Mouse (Mus musculus): ENCODE measurements around the gene Tuba4a. TPM values are rescaled to one million over a fixed set of nuclear protein-coding genes. Genes with fewer than 3 reads are reported as not detected.
"Not testable (repeated sequence)": the region's sequence is repeated elsewhere in the genome, so short reads cannot be mapped to it uniquely, and the experiment has no call there.

The Tuba4a gene
- polyA plus RNA-seq, 1 experiment from 2014 or later, result 21.3 TPM

GRCm38 (mm10) chr1:75234606-75235005 is 14.9 kb upstream of the Tuba4a start:
- Histone ChIP-seq H3K9me3 (ENCODE audit: low read depth, low read length) (no peaks in the 10 kb centered on the region), H3K36me3 (ENCODE audit: insufficient read depth) (no peaks in the 10 kb centered on the region), H3K4me2 (no peak overlapping the region), H3K27me3 (ENCODE audit: insufficient read depth, low read length) (no peaks in the 10 kb centered on the region), H3K4me3 (ENCODE audit: low read depth, low read length) (no peak overlapping the region), H3K27ac (ENCODE audit: low read depth) (no peak overlapping the region), H3K4me1 (ENCODE audit: insufficient read depth) (peaks cover 4% of the 10 kb centered on the region; the same call in 1 of the 2 replicates), H3K9ac (no peak overlapping the region)
- ATAC-seq (ENCODE audit: insufficient read depth) (peak; percentile 28; the same call in 1 of the 2 replicates), DNase-seq (peak; percentile 75)
- WGBS, result 2% methylated on average over 8 of the region's 8 CpGs
- TF ChIP-seq CTCF (IDR thresholded peaks at IDR 0.05; ENCODE audit: low read depth), result peak; percentile 71

DNA sequence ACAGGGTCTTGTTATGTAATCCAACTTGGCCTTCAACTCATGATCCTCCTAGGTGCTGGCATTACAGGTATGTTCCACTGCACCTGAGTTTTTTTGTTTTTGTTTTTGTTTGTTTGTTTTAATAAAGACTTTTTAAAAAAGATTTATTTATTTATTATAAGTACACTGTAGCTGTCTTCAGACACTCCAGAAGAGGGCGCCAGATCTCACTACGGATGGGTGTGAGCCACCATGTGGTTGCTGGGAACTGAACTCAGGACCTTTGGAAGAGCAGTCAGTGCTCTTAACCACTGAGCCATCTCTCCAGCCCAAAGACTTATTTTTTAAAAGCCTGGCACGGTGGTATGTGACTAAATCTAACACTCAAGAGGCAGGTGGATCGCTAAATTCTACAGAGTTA is 12.8 kb upstream of the Tuba4a start:
- H3K27ac ChIP-seq (ENCODE audit: low read depth); H3K4me1 ChIP-seq (ENCODE audit: insufficient read depth); H3K27me3 ChIP-seq (ENCODE audit: insufficient read depth, low read length); H3K9me3 ChIP-seq (ENCODE audit: low read depth, low read length); DNase-seq; H3K9ac ChIP-seq; H3K36me3 ChIP-seq (ENCODE audit: insufficient read depth); ATAC-seq (ENCODE audit: insufficient read depth); H3K4me2 ChIP-seq; H3K4me3 ChIP-seq (ENCODE audit: low read depth, low read length): not testable (repeated sequence)
- 65% methylated on average over 4 of the region's 4 CpGs for WGBS

GRCm38 (mm10) chr1:75231664-75232152 is 12.0 kb upstream of the Tuba4a start, which contains the start of gene A630095N17Rik:
TSS of gene A630095N17Rik (minus strand) at chr1:75232102.
- Histone ChIP-seq H3K9ac (no peak within 1 kb of the TSS), H3K4me1 (ENCODE audit: insufficient read depth) (no peaks in the 10 kb centered on the region), H3K27ac (ENCODE audit: low read depth) (no peak within 1 kb of the TSS), H3K27me3 (ENCODE audit: insufficient read depth, low read length) (no peaks in the 10 kb centered on the region), H3K4me2 (no peak within 1 kb of the TSS), H3K9me3 (ENCODE audit: low read depth, low read length) (no peaks in the 10 kb centered on the region), H3K4me3 (ENCODE audit: low read depth, low read length) (no peak within 1 kb of the TSS), H3K36me3 (ENCODE audit: insufficient read depth) (no peaks in the 10 kb centered on the region)
- no peak for TF ChIP-seq CTCF (IDR thresholded peaks at IDR 0.05; ENCODE audit: low read depth)
- ATAC-seq (ENCODE audit: insufficient read depth), result no peak
- no peak for DNase-seq
- WGBS, result 71% methylated on average over 5 of the region's 5 CpGs

- Histone ChIP-seq H3K27ac (ENCODE audit: low read depth) (no peak overlapping the region), H3K4me1 (ENCODE audit: insufficient read depth) (no peaks in the 10 kb centered on the region), H3K9ac (no peak overlapping the region), H3K4me3 (ENCODE audit: low read depth, low read length) (no peak overlapping the region), H3K4me2 (no peak overlapping the region), H3K27me3 (ENCODE audit: insufficient read depth, low read length) (no peaks in the 10 kb centered on the region), H3K9me3 (ENCODE audit: low read depth, low read length) (no peaks in the 10 kb centered on the region), H3K36me3 (ENCODE audit: insufficient read depth) (no peaks in the 10 kb centered on the region)
- ATAC-seq (ENCODE audit: insufficient read depth) (no peak), DNase-seq (no peak)
- 66% methylated on average over 4 of the region's 4 CpGs for WGBS
- TF ChIP-seq CTCF (IDR thresholded peaks at IDR 0.05; ENCODE audit: low read depth), result no peak
Measured at GRCm38 (mm10) chr1:75231224-75231623, 11.6 kb upstream of the Tuba4a start.

DNA sequence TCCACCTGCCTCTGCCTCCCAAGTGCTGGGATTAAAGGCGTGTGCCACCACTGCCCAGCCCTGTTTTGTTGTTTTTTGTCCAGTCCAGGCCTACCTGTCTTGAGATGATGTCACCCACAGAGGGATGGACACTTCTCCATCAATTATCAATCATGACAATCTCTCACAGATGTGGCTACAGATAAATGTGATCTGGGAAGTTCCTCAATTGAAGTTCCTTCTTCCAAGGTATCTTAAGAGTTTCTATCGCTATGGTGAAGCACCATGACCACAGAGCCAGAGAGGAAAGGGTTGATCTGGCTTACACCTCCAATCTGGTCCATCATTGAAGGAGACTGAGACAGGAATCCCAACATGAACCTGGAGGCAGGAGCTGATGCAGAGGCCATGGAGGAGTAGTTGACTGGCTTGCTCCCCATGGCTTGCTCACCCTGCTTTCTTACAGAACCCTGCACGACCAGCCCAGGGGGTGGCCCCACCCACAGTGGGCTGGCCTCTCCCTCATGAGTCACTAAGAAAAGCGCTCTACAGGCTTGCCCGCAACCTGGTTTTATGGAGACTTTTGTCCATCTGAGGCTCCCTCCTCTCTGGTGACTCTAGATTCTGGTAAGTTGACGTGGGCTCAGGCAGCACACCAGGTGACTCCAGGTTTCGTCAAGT is 10.8 kb upstream of the Tuba4a start:
- Histone ChIP-seq H3K4me2 (no peak overlapping the region), H3K27ac (ENCODE audit: low read depth) (no peak overlapping the region), H3K9ac (no peak overlapping the region), H3K4me1 (ENCODE audit: insufficient read depth) (no peaks in the 10 kb centered on the region), H3K9me3 (ENCODE audit: low read depth, low read length) (no peaks in the 10 kb centered on the region), H3K27me3 (ENCODE audit: insufficient read depth, low read length) (no peaks in the 10 kb centered on the region), H3K36me3 (ENCODE audit: insufficient read depth) (no peaks in the 10 kb centered on the region), H3K4me3 (ENCODE audit: low read depth, low read length) (no peak overlapping the region)
- ATAC-seq (ENCODE audit: insufficient read depth) (no peak), DNase-seq (no peak)
- no peak for TF ChIP-seq CTCF (IDR thresholded peaks at IDR 0.05; ENCODE audit: low read depth)
- WGBS, result 67% methylated on average over 7 of the region's 7 CpGs

GRCm38 (mm10) chr1:75229158-75229557 is 9.5 kb upstream of the Tuba4a start:
- WGBS, result 58% methylated on average over 4 of the region's 4 CpGs
- no peak for TF ChIP-seq CTCF (IDR thresholded peaks at IDR 0.05; ENCODE audit: low read depth)
- no peaks in the 10 kb centered on the region for H3K36me3 ChIP-seq (ENCODE audit: insufficient read depth)
- no peak overlapping the region for H3K4me3 ChIP-seq (ENCODE audit: low read depth, low read length)
- no peak for ATAC-seq (ENCODE audit: insufficient read depth)
- no peak overlapping the region for H3K4me2 ChIP-seq
- no peak overlapping the region for H3K9ac ChIP-seq
- no peaks in the 10 kb centered on the region for H3K27me3 ChIP-seq (ENCODE audit: insufficient read depth, low read length)
- H3K4me1 ChIP-seq (ENCODE audit: insufficient read depth), result no peaks in the 10 kb centered on the region
- no peak overlapping the region for H3K27ac ChIP-seq (ENCODE audit: low read depth)
- H3K9me3 ChIP-seq (ENCODE audit: low read depth, low read length), result no peaks in the 10 kb centered on the region
- DNase-seq, result no peak

DNA sequence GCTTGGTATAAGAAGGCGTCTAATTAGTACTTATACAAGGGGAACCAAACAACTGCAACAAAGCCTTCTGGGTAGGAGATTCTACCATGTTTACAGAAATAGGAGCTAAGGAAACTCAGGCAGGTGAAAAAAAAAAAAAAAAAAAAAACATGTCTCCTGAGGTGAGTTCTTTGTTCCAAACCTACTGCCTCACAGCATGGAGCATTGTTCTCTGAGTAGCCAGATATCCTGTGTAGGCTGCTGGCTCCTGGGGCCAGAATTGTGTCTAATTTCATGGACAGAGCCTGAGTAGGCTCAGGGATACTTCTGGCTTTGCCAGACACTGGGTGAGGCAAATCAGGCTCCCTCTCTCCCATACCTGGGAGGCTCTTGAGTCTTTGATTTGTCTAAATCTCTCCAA is 8.0 kb upstream of the Tuba4a start:
- ATAC-seq (ENCODE audit: insufficient read depth), result no peak
- Histone ChIP-seq H3K9ac (no peak overlapping the region), H3K27ac (ENCODE audit: low read depth) (no peak overlapping the region), H3K27me3 (ENCODE audit: insufficient read depth, low read length) (no peaks in the 10 kb centered on the region), H3K4me2 (no peak overlapping the region), H3K4me1 (ENCODE audit: insufficient read depth) (no peaks in the 10 kb centered on the region), H3K36me3 (ENCODE audit: insufficient read depth) (no peaks in the 10 kb centered on the region), H3K4me3 (ENCODE audit: low read depth, low read length) (no peak overlapping the region), H3K9me3 (ENCODE audit: low read depth, low read length) (no peaks in the 10 kb centered on the region)
- whole genome bisulfite sequencing, result 61% methylated on average over 1 of the region's 1 CpGs
- DNase-seq, result no peak
- TF ChIP-seq CTCF (IDR thresholded peaks at IDR 0.05; ENCODE audit: low read depth), result no peak

Data from lung, embryonic 14.5 days (tissue).